18 mouse cellular contexts compared by ENCODE assay signal in genomic region chr11:119109415-119110071, GRCm38 (mm10). TPM values are rescaled to one million over a fixed set of nuclear protein-coding genes. Genes with fewer than 3 reads are reported as not detected.
DNase-seq lines count a peak whose midpoint lies in the region; ATAC-seq lines count a peak whose summit lies in the region.
"Had no signal": no experiment of that assay in that cellular context is flagged by ENCODE, and none has a peak within 500 bp of the region (broad histone marks: within the 10 kb centered on the region; RNA-seq: fewer than 3 reads in every experiment).

No protein-coding gene starts in this region.

- H3K9me3 ChIP-seq in lung, embryonic 15.5 days, result no peaks in the 10 kb centered on the region
- H3K9me3 ChIP-seq: midbrain, embryonic 13.5 days; neural tube, embryonic 15.5 days had no signal

- no peak overlapping the region for H3K9ac ChIP-seq in lung, embryonic 15.5 days
- H3K9ac ChIP-seq: embryonic facial prominence, embryonic 13.5 days; liver, embryonic 14.5 days; midbrain, embryonic 13.5 days; neural tube, embryonic 15.5 days had no signal

- H3K27me3 ChIP-seq in lung, embryonic 15.5 days, result no peaks in the 10 kb centered on the region
- H3K27me3 ChIP-seq: neural tube, embryonic 15.5 days had no signal

- H3K4me3 ChIP-seq in lung, embryonic 15.5 days, result no peak overlapping the region
- H3K4me3 ChIP-seq: embryonic facial prominence, embryonic 13.5 days; midbrain, embryonic 13.5 days; neural tube, embryonic 15.5 days had no signal

- no peak for ATAC-seq in lung, embryonic 15.5 days (ENCODE audit: borderline replicate concordance, extremely low read depth, low FRiP score, low TSS enrichment)
- ATAC-seq in activated CD4-positive, CD25-positive, alpha-beta regulatory T cell, adult 4 months, result peak; percentile 67
- ATAC-seq: forebrain, embryonic 16.5 days; hindbrain, embryonic 16.5 days; midbrain, embryonic 13.5 days had no signal

- no peak overlapping the region for H3K4me2 ChIP-seq in lung, embryonic 15.5 days
- H3K4me2 ChIP-seq: embryonic facial prominence, embryonic 13.5 days; midbrain, embryonic 13.5 days; neural tube, embryonic 15.5 days had no signal

- WGBS in lung, embryonic 15.5 days, result 51% methylated on average over 9 of the region's 9 CpGs

- peak overlapping the region; percentile 20; the same call in 1 of the 2 replicates for H3K27ac ChIP-seq in lung, embryonic 15.5 days
- H3K27ac ChIP-seq: embryonic facial prominence, embryonic 13.5 days; liver, embryonic 14.5 days; macrophage; midbrain, embryonic 13.5 days; neural tube, embryonic 15.5 days had no signal

- no peak for DNase-seq in lung, postnatal 4 days
- peak; percentile 50 for DNase-seq in kidney, postnatal 10 days
- no peak for DNase-seq in cerebellum, adult 11-12 months
- no peak for DNase-seq in thymus, adult 18-20 months
- no peak for DNase-seq in right cerebral cortex, postnatal 4 days
- DNase-seq: adrenal gland, postnatal 25 days; cerebellum, adult 9-11 months; heart, adult 11 months; heart, postnatal 4 days had no signal

- peaks cover 20% of the 10 kb centered on the region for H3K4me1 ChIP-seq in lung, embryonic 15.5 days

- no peaks in the 10 kb centered on the region for H3K36me3 ChIP-seq in lung, embryonic 15.5 days
- H3K36me3 ChIP-seq: embryonic facial prominence, embryonic 13.5 days; midbrain, embryonic 13.5 days; neural tube, embryonic 15.5 days had no signal

RNA-seq across cellular contexts. Expression of gene Cbx4, which starts 23.5 kb away (rescaled TPM):
- 13.3 and 14.1 TPM in 2 replicates for polyA plus RNA-seq in lung, embryonic 15.5 days (2015; fragmentation: Nextera tagmentation; extraction: Ambion mirVana)
- polyA plus RNA-seq in activated CD4-positive, CD25-positive, alpha-beta regulatory T cell, adult 4 months (2017; shearing (Covaris generic)), result 1 to 10 TPM; 2.0 to 2.4 TPM
